Mouse (Mus musculus) megakaryocyte, adult 5-6 weeks (primary cell): ENCODE measurements around the gene Tapt1. TPM values are rescaled to one million over a fixed set of nuclear protein-coding genes. Genes with fewer than 3 reads are reported as not detected.

Experiments
- ATAC-seq: 2 replicates; pipeline ENCODE4 v1.8.0; 2016; ENCODE audit warnings: mild to moderate bottlenecking, inconsistent platforms; ENCODE audit not compliant: poor library complexity, severe bottlenecking
- total RNA-seq, 2 experiments: library from RNA; stranded (forward) in 1 of 2; stranded (reverse) in 1 of 2; fragments of 153-499, 151-499 nt in 1 of 2; fragments of 221-1000, 200-1000 nt in 1 of 2; gene quantifications; 2 replicates each; pipeline versions ENCODE4 v1.2.3 to v1.2.4; 2015 to 2017

The Tapt1 gene
- total RNA-seq, 2 experiments from 2014 or later: 30.1 to 44.2 TPM

GRCm38 (mm10) chr5:44238201-44238600 lies 11.8 kb upstream of the Tapt1 start:
- peak; percentile 86 for ATAC-seq

- no peak for ATAC-seq
These were observed 8.2 kb upstream of the Tapt1 start for GRCm38 (mm10) chr5:44234606-44235005.

- ATAC-seq: no peak
These were observed 7.5 kb upstream of the Tapt1 start for GRCm38 (mm10) chr5:44233933-44234332.

GRCm38 (mm10) chr5:44228756-44229155 lies 2.3 kb upstream of the Tapt1 start:
- ATAC-seq: no peak

GRCm38 (mm10) chr5:44228323-44228722 lies 1.9 kb upstream of the Tapt1 start:
- no peak for ATAC-seq

- ATAC-seq: no peak
These were observed 1.0 kb upstream of the Tapt1 start for GRCm38 (mm10) chr5:44227462-44227840.

GRCm38 (mm10) chr5:44225911-44226520 lies 410 bp downstream of the Tapt1 start:
- 0 out of 2 replicates have a peak, but pooled peaks have one; percentile 4 for ATAC-seq

GRCm38 (mm10) chr5:44224916-44225600 lies 1.4 kb downstream of the Tapt1 start:
- no peak for ATAC-seq

GRCm38 (mm10) chr5:44224251-44224650 lies 2.2 kb downstream of the Tapt1 start:
- peak; percentile 28 for ATAC-seq

- ATAC-seq: peak; percentile 54
These were observed 3.0 kb downstream of the Tapt1 start for GRCm38 (mm10) chr5:44223341-44223881.

GRCm38 (mm10) chr5:44220430-44220829 lies 6.0 kb downstream of the Tapt1 start:
- ATAC-seq: peak; percentile 17; the same call in 1 of the 2 replicates

GRCm38 (mm10) chr5:44219871-44220270 lies 6.6 kb downstream of the Tapt1 start:
- no peak for ATAC-seq

- ATAC-seq: peak; percentile 20
These were observed 7.9 kb downstream of the Tapt1 start for GRCm38 (mm10) chr5:44218483-44218882.

GRCm38 (mm10) chr5:44217685-44218041 lies 8.8 kb downstream of the Tapt1 start:
- no peak for ATAC-seq

- no peak for ATAC-seq
These were observed 9.3 kb downstream of the Tapt1 start for GRCm38 (mm10) chr5:44217041-44217684.

- no peak for ATAC-seq
These were observed 11.3 kb downstream of the Tapt1 start for GRCm38 (mm10) chr5:44215118-44215517.

- no peak for ATAC-seq
These were observed 12.4 kb downstream of the Tapt1 start for GRCm38 (mm10) chr5:44214025-44214424.

- ATAC-seq: no peak
These were observed 13.0 kb downstream of the Tapt1 start for GRCm38 (mm10) chr5:44213391-44213790.

GRCm38 (mm10) chr5:44211818-44212465 lies 14.5 kb downstream of the Tapt1 start:
- ATAC-seq: peak; percentile 84

GRCm38 (mm10) chr5:44207286-44207685 lies 19.1 kb downstream of the Tapt1 start:
- no peak for ATAC-seq

- no peak for ATAC-seq
These were observed 19.8 kb downstream of the Tapt1 start for GRCm38 (mm10) chr5:44206651-44207050.
